Mouse (Mus musculus): ENCODE data around the gene Dnah12.

DNA sequence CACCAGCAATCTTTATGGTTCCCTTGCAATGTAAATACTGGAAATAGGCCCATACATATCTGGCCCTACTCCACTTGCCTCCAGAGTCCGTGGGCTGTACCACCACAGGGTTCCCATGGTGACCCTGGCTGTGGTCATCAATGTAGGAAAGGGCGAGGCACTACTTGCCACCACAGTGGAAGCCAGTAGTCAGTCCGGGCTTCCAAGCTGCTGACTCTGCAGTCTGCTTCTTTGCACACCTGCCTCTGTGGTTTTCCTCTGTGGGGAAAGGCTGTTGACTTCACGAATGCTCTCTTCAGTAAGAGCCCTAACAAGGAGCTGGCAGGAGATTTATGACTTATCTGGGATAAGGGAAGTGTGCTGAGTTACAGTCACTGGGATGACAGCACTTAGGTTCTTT, 185.7 kb downstream of the Dnah12 start:
- TF ChIP-seq EP300 (IDR thresholded peaks at IDR 0.05; ENCODE audit: insufficient read depth, low read depth, low read length) (no peak), CTCF (IDR thresholded peaks at IDR 0.05; ENCODE audit: low read depth, low read length) (no peak)

All from ES-Bruce4 (cell line).